Mouse (Mus musculus) heart, adult 11 months (tissue): ENCODE data around the gene Fndc3b.
"Not testable (repeated sequence)": the region's sequence is repeated elsewhere in the genome, so short reads cannot be mapped to it uniquely, and the experiment has no call there.

Experiments used
- DNase-seq: peaks from one replicate; pipeline ENCODE4 v3.0.0; 2022

The Fndc3b gene

GRCm38 (mm10) chr3:27491367-27491766, 219.7 kb downstream of the Fndc3b start:
- DNase-seq: no peak

GRCm38 (mm10) chr3:27490891-27491290, 220.2 kb downstream of the Fndc3b start:
- DNase-seq: peak; percentile 91

- peak; percentile 91 for DNase-seq
These were observed 221.6 kb downstream of the Fndc3b start for GRCm38 (mm10) chr3:27489550-27489949.

- no peak for DNase-seq
These were observed 226.0 kb downstream of the Fndc3b start for GRCm38 (mm10) chr3:27485141-27485540.

- DNase-seq: no peak
These were observed 226.4 kb downstream of the Fndc3b start for GRCm38 (mm10) chr3:27484698-27485097.

- DNase-seq: no peak
These were observed 227.3 kb downstream of the Fndc3b start for GRCm38 (mm10) chr3:27483762-27484161.

- DNase-seq: no peak
These were observed 227.8 kb downstream of the Fndc3b start for GRCm38 (mm10) chr3:27483321-27483720.

- no peak for DNase-seq
These were observed 229.4 kb downstream of the Fndc3b start for GRCm38 (mm10) chr3:27481738-27482137.

GRCm38 (mm10) chr3:27479378-27479777, 231.7 kb downstream of the Fndc3b start:
- no peak for DNase-seq

GRCm38 (mm10) chr3:27478563-27479156, 232.4 kb downstream of the Fndc3b start:
- peak; percentile 88 for DNase-seq

- DNase-seq: not testable (repeated sequence)
These were observed 233.4 kb downstream of the Fndc3b start for GRCm38 (mm10) chr3:27477749-27478148.

- DNase-seq: no peak
These were observed 235.2 kb downstream of the Fndc3b start for GRCm38 (mm10) chr3:27475899-27476298.

- DNase-seq: peak; percentile 96
These were observed 237.1 kb downstream of the Fndc3b start for GRCm38 (mm10) chr3:27473801-27474599.

GRCm38 (mm10) chr3:27472846-27473245, 238.3 kb downstream of the Fndc3b start:
- no peak for DNase-seq

- peak; percentile 95 for DNase-seq
These were observed 240.3 kb downstream of the Fndc3b start for GRCm38 (mm10) chr3:27470781-27471180.

GRCm38 (mm10) chr3:27469971-27470370, 241.1 kb downstream of the Fndc3b start:
- peak; percentile 90 for DNase-seq

- peak; percentile 88 for DNase-seq
These were observed 243.5 kb downstream of the Fndc3b start for GRCm38 (mm10) chr3:27467505-27468020.

- no peak for DNase-seq
These were observed 244.7 kb downstream of the Fndc3b start for GRCm38 (mm10) chr3:27466297-27466901.

GRCm38 (mm10) chr3:27463373-27463772, 247.7 kb downstream of the Fndc3b start:
- no peak for DNase-seq

GRCm38 (mm10) chr3:27462934-27463333, 248.2 kb downstream of the Fndc3b start:
- peak; percentile 96 for DNase-seq

- DNase-seq: no peak
These were observed 248.7 kb downstream of the Fndc3b start for GRCm38 (mm10) chr3:27462316-27462902.

GRCm38 (mm10) chr3:27461861-27462260, 249.2 kb downstream of the Fndc3b start:
- DNase-seq: no peak

GRCm38 (mm10) chr3:27461037-27461436, 250.1 kb downstream of the Fndc3b start:
- DNase-seq: peak; percentile 94
